Mouse (Mus musculus): ENCODE data around the gene Plekho2. TPM values are rescaled to one million over a fixed set of nuclear protein-coding genes. Genes with fewer than 3 reads are reported as not detected.

Plekho2 gene
- polyA plus RNA-seq, 1 experiment from 2014 or later = 12.8 TPM

Other genes starting within 250 kb of the Plekho2 start
- 5.6 and 7.8 TPM in 2 replicates for gene Pdcd7, start 233.9 kb downstream of the Plekho2 start, polyA plus RNA-seq (2016; fragmentation: Nextera tagmentation; extraction: Ambion mirVana)
- 0.27 and 0.38 TPM in 2 replicates for gene Ubap1l, start 219.0 kb downstream of the Plekho2 start, polyA plus RNA-seq (2016; fragmentation: Nextera tagmentation; extraction: Ambion mirVana)
- 1.4 and 2.1 TPM in 2 replicates for gene Kbtbd13, start 188.4 kb downstream of the Plekho2 start, polyA plus RNA-seq (2016; fragmentation: Nextera tagmentation; extraction: Ambion mirVana)
- gene Rasl12, start 181.5 kb downstream of the Plekho2 start, polyA plus RNA-seq (2016; fragmentation: Nextera tagmentation; extraction: Ambion mirVana) = 1.9 and 3.9 TPM in 2 replicates
- not detected in 2 replicates for gene Slc51b, start 157.1 kb downstream of the Plekho2 start, polyA plus RNA-seq (2016; fragmentation: Nextera tagmentation; extraction: Ambion mirVana)
- gene Mtfmt, start 144.3 kb downstream of the Plekho2 start, polyA plus RNA-seq (2016; fragmentation: Nextera tagmentation; extraction: Ambion mirVana) = 14.7 and 17.3 TPM in 2 replicates
- 66.7 and 71.1 TPM in 2 replicates for gene Spg21, start 119.1 kb downstream of the Plekho2 start, polyA plus RNA-seq (2016; fragmentation: Nextera tagmentation; extraction: Ambion mirVana)
- gene Ankdd1a, start 59.8 kb downstream of the Plekho2 start, polyA plus RNA-seq (2016; fragmentation: Nextera tagmentation; extraction: Ambion mirVana) = not detected in 2 replicates
- 16.7 and 17.7 TPM in 2 replicates for gene Pif1, start 7.1 kb upstream of the Plekho2 start, polyA plus RNA-seq (2016; fragmentation: Nextera tagmentation; extraction: Ambion mirVana)
- gene Rbpms2, start 49.6 kb upstream of the Plekho2 start, polyA plus RNA-seq (2016; fragmentation: Nextera tagmentation; extraction: Ambion mirVana) = 117 and 179 TPM in 2 replicates
- gene Oaz2, start 88.0 kb upstream of the Plekho2 start, polyA plus RNA-seq (2016; fragmentation: Nextera tagmentation; extraction: Ambion mirVana) = 268 and 288 TPM in 2 replicates
- gene Zfp609, start 247.5 kb upstream of the Plekho2 start, polyA plus RNA-seq (2016; fragmentation: Nextera tagmentation; extraction: Ambion mirVana) = 5.8 and 7.7 TPM in 2 replicates